Comparison of ENCODE assay signal across 8 mouse cellular contexts in genomic region chr11:121420830-121421552, GRCm38 (mm10). TPM values are rescaled to one million over a fixed set of nuclear protein-coding genes. Genes with fewer than 3 reads are reported as not detected.
DNase-seq lines count a peak whose midpoint lies in the region; ATAC-seq lines count a peak whose summit lies in the region.

Gene Fn3krp (plus strand): TSS chr11:121421401.

- no peaks in the 10 kb centered on the region for H3K27me3 ChIP-seq in hindbrain, embryonic 14.5 days (ENCODE audit: control insufficient read depth, insufficient read depth, low read length)

- H3K9me3 ChIP-seq in hindbrain, embryonic 14.5 days (ENCODE audit: control insufficient read depth, low read length): no peaks in the 10 kb centered on the region

- peak; percentile 99 for DNase-seq in R1 (ENCODE audit: low read depth, low spot score)
- DNase-seq in cerebellum, postnatal 25 days: peak; percentile 99 to 100
- DNase-seq in frontal cortex, postnatal 25 days (ENCODE audit: low spot score in 2 of 2): peak; percentile 97
- peak; percentile 96 for DNase-seq in hindbrain, embryonic 14.5 days (ENCODE audit: low spot score)
- DNase-seq in layer of hippocampus, postnatal 36 days: peak; percentile 98
- peak; percentile 100 for DNase-seq in lung, postnatal 36 days
- peak; percentile 99 for DNase-seq in retina, postnatal 1 day
- DNase-seq in urinary bladder, adult 18-20 months (ENCODE audit: low spot score in 2 of 2): peak; percentile 98 to 99

- H3K36me3 ChIP-seq in hindbrain, embryonic 14.5 days (replicated peaks; ENCODE audit: control insufficient read depth, insufficient read depth): 0 out of 2 replicates have a peak, but pooled peaks cover 7% of the 10 kb centered on the region

- peak within 1 kb of the TSS; percentile 86 for H3K4me3 ChIP-seq in hindbrain, embryonic 14.5 days (replicated peaks; ENCODE audit: low read length)

- peak within 1 kb of the TSS; percentile 92 for H3K4me2 ChIP-seq in hindbrain, embryonic 14.5 days (replicated peaks)

- peak; percentile 99 for ATAC-seq in hindbrain, embryonic 14.5 days (ENCODE audit: low FRiP score)

- H3K9ac ChIP-seq in hindbrain, embryonic 14.5 days: peak within 1 kb of the TSS; percentile 74

- H3K4me1 ChIP-seq in hindbrain, embryonic 14.5 days (replicated peaks; ENCODE audit: control insufficient read depth, insufficient read depth, low read length): peaks cover 7% of the 10 kb centered on the region

- WGBS in hindbrain, embryonic 14.5 days: 2% methylated on average over 28 of the region's 28 CpGs

- H3K27ac ChIP-seq in hindbrain, embryonic 14.5 days: peak within 1 kb of the TSS; percentile 64

RNA-seq across cellular contexts. Expression of gene Fn3krp, which starts in this region (rescaled TPM):
- 7.1 and 7.6 TPM in 2 replicates for polyA plus RNA-seq in hindbrain, embryonic 14.5 days (2014; fragmentation: Nextera tagmentation; extraction: Ambion mirVana)
- total RNA-seq in layer of hippocampus, postnatal 36 days (2021): 10 to 100 TPM; 49.1 to 50.4 TPM

Comparison
In these comparisons a context has a peak if more than half of its experiments do, and no peak if none do; other contexts are left out.
1. Peak in every context shown above with its lines: DNase-seq, ATAC-seq, H3K4me3 ChIP-seq and H3K27ac ChIP-seq.